Mouse (Mus musculus): ENCODE results near the gene Apeh. TPM values are rescaled to one million over a fixed set of nuclear protein-coding genes. Genes with fewer than 3 reads are reported as not detected.

Apeh gene
- polyA plus RNA-seq, 1 experiment, result 32.7 TPM

DNA sequence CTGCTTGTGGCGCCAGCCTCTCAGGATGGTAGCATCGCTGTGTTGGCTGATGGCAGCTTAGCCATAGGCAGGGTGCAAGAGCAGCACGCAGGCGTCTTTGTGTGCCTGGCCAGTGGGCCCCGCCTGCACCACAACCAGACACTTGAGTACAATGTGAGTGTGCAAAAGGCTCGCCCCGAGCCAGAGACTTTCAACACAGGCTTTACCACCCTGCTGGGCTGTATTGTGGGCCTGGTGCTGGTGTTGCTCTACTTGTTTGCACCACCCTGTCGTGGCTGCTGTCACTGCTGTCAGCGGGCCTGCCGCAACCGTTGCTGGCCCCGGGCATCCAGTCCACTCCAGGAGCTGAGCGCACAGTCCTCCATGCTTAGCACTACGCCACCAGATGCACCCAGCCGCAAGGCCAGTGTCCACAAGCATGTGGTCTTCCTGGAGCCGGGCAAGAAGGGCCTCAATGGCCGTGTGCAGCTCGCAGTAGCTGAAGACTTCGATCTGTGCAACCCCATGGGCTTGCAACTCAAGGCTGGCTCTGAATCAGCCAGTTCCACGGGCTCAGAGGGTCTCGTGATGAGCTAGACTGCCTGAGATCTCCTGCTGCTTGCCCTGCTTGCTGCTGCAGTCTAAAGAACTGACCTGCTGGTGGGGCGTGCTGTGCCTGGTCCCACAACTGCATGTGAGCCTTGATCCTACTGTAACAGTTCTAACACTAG is 39.9 kb downstream of the Apeh start:
- no peak for DNase-seq (ENCODE audit: extremely low spot score in 1 of 2, low spot score in 1 of 2)

DNA sequence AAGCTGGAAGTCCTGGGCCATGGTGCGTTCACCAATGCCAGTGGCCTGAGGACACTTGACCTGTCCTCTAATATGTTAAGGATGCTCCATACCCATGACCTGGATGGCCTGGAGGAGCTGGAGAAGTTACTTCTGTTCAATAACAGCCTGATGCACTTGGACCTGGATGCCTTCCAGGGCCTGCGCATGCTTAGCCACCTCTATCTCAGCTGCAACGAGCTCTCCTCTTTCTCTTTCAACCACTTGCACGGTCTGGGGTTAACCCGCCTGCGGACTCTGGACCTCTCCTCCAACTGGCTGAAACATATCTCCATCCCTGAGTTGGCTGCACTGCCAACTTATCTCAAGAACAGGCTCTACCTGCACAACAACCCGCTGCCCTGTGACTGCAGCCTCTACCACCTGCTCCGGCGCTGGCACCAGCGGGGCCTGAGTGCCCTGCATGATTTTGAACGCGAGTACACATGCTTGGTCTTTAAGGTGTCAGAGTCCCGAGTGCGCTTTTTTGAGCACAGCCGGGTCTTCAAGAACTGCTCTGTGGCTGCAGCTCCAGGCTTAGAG is 40.7 kb downstream of the Apeh start:
- no peak for DNase-seq (ENCODE audit: extremely low spot score in 1 of 2, low spot score in 1 of 2)

DNA sequence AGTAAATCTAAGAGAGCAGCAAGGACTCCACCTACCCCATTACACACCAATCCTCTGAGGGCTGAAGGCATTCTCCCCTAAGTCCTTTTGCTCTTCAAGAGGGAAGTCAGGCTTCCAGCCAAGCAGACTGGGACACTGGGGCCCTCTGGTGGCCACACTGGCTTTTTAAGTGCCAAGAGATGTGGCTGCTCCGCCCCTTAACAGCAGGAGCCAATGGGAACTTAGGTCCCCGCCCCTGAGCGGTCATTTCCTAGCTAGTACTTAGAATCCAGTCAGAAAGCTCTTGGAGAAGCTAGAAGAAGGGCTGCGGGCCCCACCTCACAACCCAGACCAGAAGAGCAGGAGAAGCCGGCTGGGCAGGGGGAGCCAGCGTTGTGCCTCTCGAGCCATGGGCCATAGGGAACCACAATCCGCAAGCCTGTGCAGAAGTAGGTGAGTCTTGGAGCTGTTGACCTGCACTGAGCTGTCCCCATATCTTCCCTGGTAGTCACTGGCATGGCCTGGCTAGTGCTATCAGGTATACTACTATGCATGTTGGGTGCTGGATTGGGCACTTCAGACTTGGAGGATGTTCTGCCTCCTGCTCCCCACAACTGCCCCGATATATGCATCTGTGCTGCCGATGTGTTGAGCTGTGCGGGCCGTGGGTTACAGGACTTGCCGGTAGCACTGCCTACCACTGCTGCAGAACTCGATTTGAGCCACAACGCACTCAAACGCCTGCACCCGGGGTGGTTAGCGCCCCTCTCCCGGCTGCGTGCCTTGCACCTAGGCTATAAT is 41.3 kb downstream of the Apeh start, which contains the start of gene Amigo3:
TSS of gene Amigo3 (plus strand) at position 275 of the 780 bp plus-strand sequence.
- DNase-seq (ENCODE audit: extremely low spot score in 1 of 2, low spot score in 1 of 2), result peak; percentile 96 to 99

DNA sequence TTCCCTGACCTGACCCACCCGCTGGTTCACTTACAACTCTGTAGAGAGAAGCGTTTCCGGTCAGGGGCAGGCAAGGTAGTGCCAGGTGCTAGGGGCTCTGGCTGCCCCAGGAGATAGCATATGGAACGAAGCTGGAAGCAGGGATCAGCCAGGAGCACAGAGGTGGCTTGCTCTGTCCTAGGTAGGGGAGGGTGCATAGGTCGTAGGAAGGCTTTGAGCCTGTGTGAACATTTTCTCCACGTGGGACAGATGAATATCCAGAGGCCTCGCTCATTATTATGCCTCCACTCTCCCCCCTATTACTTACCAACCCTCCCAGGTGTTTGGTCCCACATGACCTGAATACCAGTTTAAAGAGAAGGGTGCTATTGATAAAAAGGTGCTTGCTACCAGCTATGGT is 42.0 kb downstream of the Apeh start:
- DNase-seq (ENCODE audit: extremely low spot score in 1 of 2, low spot score in 1 of 2), result no peak

DNA sequence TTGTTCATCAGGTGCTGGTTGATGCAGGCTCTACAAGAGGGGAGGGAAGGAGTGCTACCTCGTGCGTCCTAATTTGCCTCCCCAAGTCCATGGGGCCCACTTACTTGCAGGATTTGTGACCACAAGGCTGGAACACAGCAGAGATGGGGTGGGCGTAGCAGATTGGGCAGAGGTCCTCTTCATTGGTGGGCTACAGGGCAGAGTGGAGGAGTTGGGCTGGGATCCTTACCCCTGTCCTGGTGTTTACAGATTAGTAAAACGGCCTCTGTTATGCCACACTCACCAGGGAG is 42.5 kb downstream of the Apeh start:
- no peak for DNase-seq (ENCODE audit: extremely low spot score in 1 of 2, low spot score in 1 of 2)

DNA sequence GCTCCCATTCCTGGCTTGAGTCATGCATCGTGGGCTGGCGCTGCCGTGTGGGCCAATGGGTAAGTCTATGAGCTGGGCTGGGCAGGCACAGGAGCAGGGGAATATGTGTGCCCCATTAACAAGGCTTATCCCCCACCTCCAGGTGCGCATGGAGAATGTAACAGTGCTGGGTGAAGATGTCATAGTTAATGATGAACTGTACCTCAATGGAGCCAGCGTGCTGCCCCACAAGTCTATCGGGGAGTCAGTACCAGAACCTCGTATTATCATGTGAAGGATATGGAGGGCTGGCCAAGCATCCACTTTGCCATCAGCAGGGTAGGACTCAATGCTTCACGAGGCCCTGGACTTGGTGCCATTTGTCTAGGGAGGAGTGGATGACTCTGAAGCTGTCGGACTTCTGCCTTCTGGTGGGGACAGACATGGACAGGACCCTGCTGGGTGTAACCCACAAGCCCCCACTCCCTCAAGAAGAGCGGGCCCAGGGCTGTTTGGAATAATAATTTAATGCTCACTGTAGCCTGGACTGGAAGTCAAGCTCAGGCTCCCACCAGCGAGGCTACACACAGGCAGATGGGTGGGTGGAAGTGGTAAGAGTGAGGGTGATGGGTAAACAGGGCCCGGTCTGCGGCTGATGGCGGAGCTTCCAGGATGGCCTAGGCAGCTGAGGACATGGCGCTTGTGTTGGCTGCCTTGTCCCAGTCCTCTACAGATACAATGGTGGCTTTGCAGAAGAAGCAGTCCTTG is 43.0 kb downstream of the Apeh start:
- no peak for DNase-seq (ENCODE audit: extremely low spot score in 1 of 2, low spot score in 1 of 2)

DNA sequence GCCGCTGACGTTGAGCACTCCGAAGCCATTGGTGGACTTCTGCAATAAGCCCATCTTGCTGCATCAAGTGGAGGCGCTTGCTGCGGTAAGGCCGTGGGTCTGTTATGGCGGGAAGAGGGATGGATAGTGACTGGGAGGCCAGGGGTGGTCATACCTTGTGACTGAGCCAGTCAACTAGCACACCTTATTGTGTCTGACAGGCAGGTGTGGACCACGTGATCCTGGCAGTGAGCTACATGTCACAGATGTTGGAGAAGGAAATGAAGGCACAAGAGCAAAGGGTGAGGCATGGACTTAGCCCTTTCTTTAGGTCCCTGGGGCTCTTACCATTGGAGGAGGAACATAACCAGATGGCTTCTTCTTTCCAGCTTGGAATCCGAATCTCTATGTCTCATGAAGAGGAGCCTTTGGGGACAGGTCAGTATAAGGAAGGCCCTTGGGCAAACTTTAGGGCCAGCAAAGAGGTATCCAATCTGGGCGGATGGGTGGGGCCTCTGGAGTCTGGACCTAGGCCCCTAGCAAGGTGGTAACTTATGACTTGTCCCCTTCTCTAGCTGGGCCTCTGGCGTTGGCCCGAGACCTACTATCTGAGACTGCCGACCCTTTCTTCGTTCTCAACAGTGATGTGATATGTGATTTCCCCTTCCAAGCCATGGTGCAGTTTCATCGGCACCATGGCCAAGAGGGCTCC is 44.7 kb downstream of the Apeh start:
- no peak for DNase-seq (ENCODE audit: extremely low spot score in 1 of 2, low spot score in 1 of 2)

DNA sequence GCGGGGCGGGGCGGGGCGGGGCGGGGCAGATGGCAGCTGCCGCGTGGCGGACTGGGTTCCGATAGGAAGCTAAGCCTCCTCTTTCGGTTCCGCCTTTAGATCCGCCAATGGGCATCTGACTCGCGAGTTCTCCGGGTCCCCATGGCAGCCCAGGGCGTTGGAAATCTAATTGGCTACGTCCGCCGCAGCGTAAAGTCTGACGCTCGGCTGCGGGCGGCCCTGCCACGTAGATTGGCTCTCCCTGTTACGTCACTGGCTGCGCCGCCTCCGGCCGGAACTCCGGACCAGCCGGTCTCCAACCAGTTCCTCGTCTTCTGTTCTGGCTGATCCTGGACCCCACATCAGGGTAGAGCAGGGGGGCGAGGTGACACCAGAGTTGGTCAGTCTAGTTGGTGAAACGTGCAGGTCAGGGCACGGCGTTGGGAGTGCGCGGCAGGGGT is 45.4 kb downstream of the Apeh start, which contains the start of gene Gmppb:
TSS of gene Gmppb (plus strand) at position 227 of the 440 bp plus-strand sequence.
- peak; percentile 96 to 98 for DNase-seq (ENCODE audit: extremely low spot score in 1 of 2, low spot score in 1 of 2)

DNA sequence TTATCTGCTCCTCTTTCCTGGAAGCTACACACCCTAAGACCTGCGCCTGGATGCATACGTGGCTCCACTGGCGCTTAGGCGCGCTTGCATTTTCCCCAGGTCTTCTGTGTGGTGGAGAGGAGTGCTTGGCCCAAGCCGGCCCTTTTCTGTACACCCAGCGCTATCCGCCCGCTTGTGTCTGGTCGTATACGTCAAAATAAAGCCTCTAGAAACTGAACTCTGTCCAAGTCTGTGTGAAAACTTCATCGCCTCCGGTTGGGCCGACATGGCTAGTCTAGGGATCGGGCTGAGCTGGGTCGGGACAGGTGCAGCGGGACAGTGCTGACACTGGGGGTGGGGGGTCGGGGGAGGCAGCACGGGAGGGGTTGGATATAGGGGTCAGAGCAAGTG is 45.8 kb downstream of the Apeh start:
- no peak for DNase-seq (ENCODE audit: extremely low spot score in 1 of 2, low spot score in 1 of 2)

DNA sequence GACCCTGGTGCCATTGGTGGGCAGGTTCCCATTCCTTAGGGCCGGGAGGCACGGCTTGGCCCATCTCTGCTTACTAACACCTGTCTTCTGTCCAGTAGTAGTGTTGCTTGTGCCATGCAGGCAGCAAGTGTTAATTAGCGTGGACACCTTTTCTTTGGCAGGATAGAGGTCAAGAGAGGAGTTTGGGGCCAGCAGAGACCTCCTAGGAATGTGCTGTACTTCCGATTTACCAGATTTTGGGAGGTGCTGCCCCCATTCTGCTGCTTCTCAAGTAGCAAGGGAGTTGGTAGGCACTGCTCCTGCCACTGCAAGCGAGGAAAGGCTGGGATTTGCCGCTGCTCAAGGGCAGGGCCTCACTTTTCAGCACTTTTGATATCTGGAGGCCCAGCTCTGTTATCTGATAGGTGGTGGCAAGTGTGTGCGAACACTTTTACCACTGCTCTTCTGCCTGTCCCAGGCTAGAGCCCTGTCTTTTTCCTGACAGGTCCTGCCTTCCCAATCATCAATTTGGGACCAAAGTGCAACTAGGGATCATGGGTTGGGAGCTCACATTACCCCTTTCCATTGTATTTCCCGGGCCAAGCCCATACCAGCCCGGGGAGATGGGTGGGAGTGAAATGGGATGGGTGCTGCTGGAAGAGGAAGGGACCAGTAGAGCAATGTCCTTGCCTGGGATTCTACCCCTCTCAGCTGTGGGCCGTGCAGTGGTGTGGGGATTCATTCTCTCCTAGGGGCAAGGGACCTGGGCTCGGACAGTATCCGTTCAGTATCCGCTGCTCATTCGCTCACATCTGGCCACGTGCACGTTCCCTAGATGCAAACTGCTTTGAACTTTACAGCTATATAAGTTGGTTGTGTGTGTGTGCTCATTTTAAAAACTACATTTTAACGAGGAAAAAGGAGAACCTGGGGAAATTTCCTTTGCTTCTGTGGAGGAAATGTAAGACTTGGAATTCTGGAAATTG is 46.5 kb downstream of the Apeh start:
- DNase-seq (ENCODE audit: extremely low spot score in 1 of 2, low spot score in 1 of 2), result no peak

DNA sequence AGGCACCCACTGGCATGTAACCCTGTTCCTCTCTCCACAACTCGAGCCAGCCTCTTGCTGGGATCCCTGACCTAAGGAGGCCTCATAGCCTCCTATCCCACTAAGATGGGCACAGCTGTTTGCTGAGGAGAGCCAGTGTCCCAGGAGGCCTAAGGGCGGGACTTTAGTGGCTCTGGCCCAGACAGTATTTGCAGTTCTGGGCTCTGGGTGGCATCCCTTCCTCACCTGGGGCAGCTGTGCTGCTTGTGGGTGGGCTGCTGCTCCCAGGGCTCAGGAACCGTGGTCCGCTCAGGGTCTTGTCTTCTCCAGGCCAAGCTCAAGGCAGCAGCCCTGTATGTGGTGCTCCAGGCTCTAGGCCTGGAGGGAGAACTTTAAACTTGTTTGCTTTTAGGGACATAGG is 47.8 kb downstream of the Apeh start:
- DNase-seq (ENCODE audit: extremely low spot score in 1 of 2, low spot score in 1 of 2), result no peak

DNA sequence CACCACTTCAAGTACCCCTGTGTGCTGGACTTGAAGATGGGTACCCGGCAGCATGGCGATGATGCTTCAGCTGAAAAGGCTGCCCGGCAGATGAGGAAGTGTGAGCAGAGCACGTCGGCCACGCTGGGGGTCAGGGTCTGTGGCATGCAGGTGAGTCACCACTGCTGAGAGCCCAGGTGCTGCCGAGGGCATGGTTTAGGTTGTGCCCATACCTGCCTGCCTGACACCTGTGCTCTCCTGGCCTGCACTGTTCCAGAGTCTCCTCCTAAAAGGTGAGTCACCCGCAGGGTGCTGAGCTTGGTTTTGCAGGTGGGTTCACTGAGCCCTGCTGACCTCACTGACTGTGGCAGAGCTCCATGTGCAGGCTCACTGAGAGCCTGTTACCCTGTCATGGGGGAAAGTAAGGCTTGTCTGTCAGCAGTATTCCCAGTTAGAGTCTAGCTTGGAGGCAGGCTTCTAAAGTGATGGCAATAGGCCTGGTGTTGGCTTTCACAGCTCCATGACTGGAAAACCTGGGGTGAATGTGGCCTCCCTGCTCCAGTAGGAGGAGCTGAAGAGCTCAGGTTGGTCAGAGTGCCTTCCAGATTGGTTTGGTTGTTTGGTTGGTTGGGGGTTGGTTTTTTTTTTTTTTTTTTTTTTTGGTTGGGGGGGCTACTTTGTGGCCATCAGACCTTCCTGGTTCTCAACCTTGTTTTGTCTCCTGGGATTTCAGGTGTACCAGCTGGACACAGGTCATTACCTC is 49.5 kb downstream of the Apeh start:
- no peak for DNase-seq (ENCODE audit: extremely low spot score in 1 of 2, low spot score in 1 of 2)

Other genes with a start within 250 kb of the Apeh start
- gene Rbm6, start 221.4 kb downstream of the Apeh start, polyA plus RNA-seq (2012; rRNA removed), result 70.3 and 70.8 TPM in 2 replicates
- 28.2 and 28.5 TPM in 2 replicates for gene Mon1a, start 206.5 kb downstream of the Apeh start, polyA plus RNA-seq (2012; rRNA removed)
- 1.2 and 2.1 TPM in 2 replicates for gene Mst1r, start 187.7 kb downstream of the Apeh start, polyA plus RNA-seq (2012; rRNA removed)
- not detected in 2 replicates for gene Actl11, start 166.1 kb downstream of the Apeh start, polyA plus RNA-seq (2012; rRNA removed)
- 405 and 456 TPM in 2 replicates for gene Camkv, start 158.9 kb downstream of the Apeh start, polyA plus RNA-seq (2012; rRNA removed)
- 21.0 and 21.2 TPM in 2 replicates for gene Traip, start 144.5 kb downstream of the Apeh start, polyA plus RNA-seq (2012; rRNA removed)
- gene Uba7, start 119.1 kb downstream of the Apeh start, polyA plus RNA-seq (2012; rRNA removed), result 15.6 and 16.7 TPM in 2 replicates
- 0.18 and 0.34 TPM in 2 replicates for gene Gm20661, start 111.5 kb downstream of the Apeh start, polyA plus RNA-seq (2012; rRNA removed)
- gene Inka1, start 108.7 kb downstream of the Apeh start, polyA plus RNA-seq (2012; rRNA removed), result 6.1 and 8.2 TPM in 2 replicates
- 1.5 and 2.8 TPM in 2 replicates for gene Cdhr4, start 102.1 kb downstream of the Apeh start, polyA plus RNA-seq (2012; rRNA removed)
- gene Gm20662, start 98.3 kb downstream of the Apeh start, polyA plus RNA-seq (2012; rRNA removed), result 7.1 and 7.7 TPM in 2 replicates
- 213 and 222 TPM in 2 replicates for gene Ip6k1, start 92.1 kb downstream of the Apeh start, polyA plus RNA-seq (2012; rRNA removed)
- 13.7 and 37.5 TPM in 2 replicates for gene Gmppb, start 45.4 kb downstream of the Apeh start, polyA plus RNA-seq (2012; rRNA removed)
- 1.4 and 1.6 TPM in 2 replicates for gene Amigo3, start 41.4 kb downstream of the Apeh start, polyA plus RNA-seq (2012; rRNA removed)
- gene Mst1, start 14.2 kb downstream of the Apeh start, polyA plus RNA-seq (2012; rRNA removed), result 0.04 and 0.19 TPM in 2 replicates
- gene Rnf123, start 11.3 kb downstream of the Apeh start, polyA plus RNA-seq (2012; rRNA removed), result 87.8 and 92.0 TPM in 2 replicates
- 95.0 and 100 TPM in 2 replicates for gene Bsn, start 95.8 kb upstream of the Apeh start, polyA plus RNA-seq (2012; rRNA removed)
- 36.1 and 38.8 TPM in 2 replicates for gene Dag1, start 169.4 kb upstream of the Apeh start, polyA plus RNA-seq (2012; rRNA removed)
- gene Nicn1, start 195.8 kb upstream of the Apeh start, polyA plus RNA-seq (2012; rRNA removed), result 85.9 and 110 TPM in 2 replicates
- gene Amt, start 202.2 kb upstream of the Apeh start, polyA plus RNA-seq (2012; rRNA removed), result 57.5 and 60.3 TPM in 2 replicates
- 153 and 170 TPM in 2 replicates for gene Rhoa, start 211.5 kb upstream of the Apeh start, polyA plus RNA-seq (2012; rRNA removed)
- gene Tcta, start 211.6 kb upstream of the Apeh start, polyA plus RNA-seq (2012; rRNA removed), result 47.5 and 53.5 TPM in 2 replicates
- gene Gpx1, start 244.3 kb upstream of the Apeh start, polyA plus RNA-seq (2012; rRNA removed), result 271 and 307 TPM in 2 replicates